Mouse (Mus musculus) midbrain, embryonic 12.5 days (tissue): ENCODE data around the gene Podn. TPM values are rescaled to one million over a fixed set of nuclear protein-coding genes. Genes with fewer than 3 reads are reported as not detected.

Experiments
- ATAC-seq: fragments of 200-750 bp; cut with Nextera tagmentation; 2 replicates; pipeline ENCODE4 v1.8.0; 2017; ENCODE audit warnings: low read depth, moderate TSS enrichment, moderate library complexity; ENCODE audit not compliant: low FRiP score
- H3K27ac ChIP-seq: fragments of 300-500 bp; sonication (generic); replicated peaks from 2 replicates; pipeline ENCODE4 v1.5.1; 2016; ENCODE audit warnings: mild to moderate bottlenecking
- H3K27me3 ChIP-seq: fragments of 300-500 bp; sonication (generic); 2 replicates; pipeline ENCODE4 v1.6.1; 2016; ENCODE audit warnings: mild to moderate bottlenecking
- H3K36me3 ChIP-seq: fragments of 300-500 bp; sonication (generic); 2 replicates; pipeline ENCODE4 v1.6.1; 2016
- H3K4me1 ChIP-seq: fragments of 300-500 bp; sonication (generic); 2 replicates; pipeline ENCODE4 v1.6.1; 2016
- H3K4me2 ChIP-seq: fragments of 300-500 bp; sonication (generic); replicated peaks from 2 replicates; pipeline ENCODE4 v1.6.1; 2016; ENCODE audit warnings: mild to moderate bottlenecking, moderate library complexity
- H3K4me3 ChIP-seq: fragments of 300-500 bp; sonication (generic); 2 replicates; pipeline ENCODE4 v1.5.1; 2016; ENCODE audit warnings: mild to moderate bottlenecking
- H3K9ac ChIP-seq: fragments of 300-500 bp; sonication (generic); replicated peaks from 2 replicates; pipeline ENCODE4 v1.6.1; 2016; ENCODE audit warnings: mild to moderate bottlenecking, moderate library complexity
- H3K9me3 ChIP-seq: fragments of 300-500 bp; sonication (generic); 2 replicates; pipeline ENCODE4 v1.6.1; 2016; ENCODE audit warnings: mild to moderate bottlenecking
- WGBS: fragments of 180-500 bp; shearing (Covaris S2); methylation state at CpG from one replicate; pipeline ENCODE4 v1.1.7; 2016; 5-methylcytosine and 5-hydroxymethylcytosine counted together
- polyA plus RNA-seq: library from polyadenylated mRNA; unstranded; fragments of >200 nt; fragmentation: Nextera tagmentation; extraction: Ambion mirVana; gene quantifications from 2 replicates; pipeline ENCODE4 v1.2.1, GENCODE M21; 2016

Podn gene
- polyA plus RNA-seq, 1 experiment from 2014 or later: 0.20 TPM

GRCm38 (mm10) chr4:107988931-107989330 lies 107.3 kb downstream of the Podn start:
- no peak for ATAC-seq
- Histone ChIP-seq H3K27me3 (peaks cover 10% of the 10 kb centered on the region), H3K9me3 (no peaks in the 10 kb centered on the region), H3K4me3 (no peak overlapping the region), H3K9ac (no peak overlapping the region), H3K27ac (no peak overlapping the region), H3K36me3 (no peaks in the 10 kb centered on the region), H3K4me1 (peaks cover 7% of the 10 kb centered on the region), H3K4me2 (no peak overlapping the region)
- 76% methylated on average over 8 of the region's 8 CpGs for WGBS

DNA sequence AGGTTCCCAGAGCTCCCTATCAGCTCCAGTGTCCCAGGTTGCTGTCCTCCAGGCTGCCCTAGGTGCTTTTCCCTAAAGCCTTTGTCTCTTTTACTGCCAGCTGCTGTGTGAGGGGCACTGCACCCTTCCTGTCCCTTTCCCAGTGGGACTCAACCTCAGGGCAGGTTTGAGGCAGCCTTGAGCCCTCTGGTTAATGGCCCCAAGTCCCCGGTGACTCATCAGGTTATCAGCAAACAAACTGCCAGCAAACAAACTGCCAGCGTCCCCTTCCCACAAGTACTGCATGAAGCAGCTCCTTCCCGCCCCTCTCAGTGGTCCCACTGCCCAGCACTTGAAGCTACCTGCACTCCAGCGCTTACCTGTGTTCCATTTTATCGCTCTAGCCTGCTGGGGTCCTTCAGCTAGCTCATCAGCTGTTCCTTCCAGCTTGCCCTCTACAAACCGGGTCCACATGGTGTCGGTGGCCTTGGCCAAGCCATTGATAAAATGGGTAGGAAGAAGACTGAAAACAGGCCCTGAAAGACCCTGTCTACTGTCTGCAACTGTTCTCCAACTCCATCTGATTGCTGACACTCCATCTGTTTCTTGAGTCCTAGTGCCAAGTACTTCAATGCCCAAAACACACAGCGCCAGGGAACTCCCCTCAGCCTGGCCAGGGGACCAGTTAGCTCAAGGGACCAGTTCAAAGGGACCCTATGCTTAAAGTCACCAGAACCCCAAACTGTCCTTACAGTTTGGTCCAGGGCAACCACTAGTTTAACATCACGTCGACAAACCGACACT lies 109.7 kb downstream of the Podn start:
- Histone ChIP-seq H3K9ac (no peak overlapping the region), H3K4me1 (peaks cover 2% of the 10 kb centered on the region), H3K4me3 (no peak overlapping the region), H3K36me3 (no peaks in the 10 kb centered on the region), H3K9me3 (no peaks in the 10 kb centered on the region), H3K4me2 (no peak overlapping the region), H3K27me3 (peaks cover 5% of the 10 kb centered on the region; the same call in 1 of the 2 replicates), H3K27ac (no peak overlapping the region)
- WGBS: 88% methylated on average over 11 of the region's 11 CpGs
- no peak for ATAC-seq

DNA sequence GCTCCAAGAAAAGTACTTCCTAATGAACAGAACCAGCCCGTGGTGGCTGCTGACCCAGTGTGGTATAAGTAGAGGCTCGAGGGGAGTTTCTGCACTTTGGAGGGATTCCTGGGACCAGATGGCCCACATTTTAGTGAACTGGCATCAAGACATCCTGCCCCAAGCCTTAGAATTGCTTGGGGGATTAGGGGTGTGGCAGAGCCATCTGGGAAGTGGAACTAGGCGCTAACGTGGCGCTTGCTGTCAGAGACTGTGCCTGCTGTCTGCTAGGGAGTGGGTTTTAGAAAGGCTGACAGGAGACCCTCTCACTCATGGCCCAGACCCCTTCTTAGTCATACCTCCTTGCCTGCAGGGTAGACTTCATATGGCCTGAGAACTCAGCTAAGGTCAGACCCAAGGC lies 110.4 kb downstream of the Podn start:
- no peaks in the 10 kb centered on the region for H3K36me3 ChIP-seq
- no peak overlapping the region for H3K4me3 ChIP-seq
- H3K4me2 ChIP-seq: no peak overlapping the region
- 81% methylated on average over 5 of the region's 5 CpGs for WGBS
- H3K9me3 ChIP-seq: no peaks in the 10 kb centered on the region
- no peak overlapping the region for H3K9ac ChIP-seq
- H3K27me3 ChIP-seq: peaks cover 3% of the 10 kb centered on the region; the same call in 1 of the 2 replicates
- no peak for ATAC-seq
- no peak overlapping the region for H3K27ac ChIP-seq
- no peaks in the 10 kb centered on the region for H3K4me1 ChIP-seq

DNA sequence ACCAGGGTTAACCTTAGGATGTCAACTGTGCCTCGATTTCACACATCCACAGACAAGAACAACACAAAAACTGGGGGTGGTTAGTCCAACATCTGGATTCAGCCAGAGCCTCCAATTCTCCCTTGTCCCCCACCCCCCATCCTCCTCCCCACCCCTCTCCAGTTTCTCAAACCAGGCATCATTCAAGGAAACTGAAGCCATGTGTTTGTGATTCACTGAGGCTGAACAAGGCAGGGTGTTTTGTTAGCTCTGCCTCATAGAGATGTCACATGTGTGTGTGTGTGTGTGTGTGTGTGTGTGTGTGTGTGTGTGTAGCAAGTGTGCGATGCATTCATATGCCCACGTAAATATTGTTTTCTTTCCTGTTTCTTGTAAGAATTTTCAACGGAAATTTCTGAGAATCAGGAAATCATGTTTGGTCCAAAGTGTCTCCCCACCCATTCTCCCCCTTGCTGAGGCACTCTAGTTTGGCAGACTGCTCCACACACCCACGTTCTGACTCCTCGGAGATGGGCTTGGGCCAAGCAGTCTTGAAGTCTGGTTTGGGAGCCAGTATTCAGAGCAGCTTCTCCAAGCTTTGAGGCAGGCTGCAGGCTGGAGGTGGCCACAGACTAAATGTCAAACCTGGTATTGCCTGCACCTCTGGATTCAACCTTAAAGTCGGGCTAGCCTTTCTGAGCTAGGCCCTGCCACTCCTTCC lies 111.8 kb downstream of the Podn start:
- 75% methylated on average over 7 of the region's 7 CpGs for WGBS
- Histone ChIP-seq H3K9ac (no peak overlapping the region), H3K27ac (no peak overlapping the region), H3K4me2 (no peak overlapping the region), H3K36me3 (no peaks in the 10 kb centered on the region), H3K9me3 (no peaks in the 10 kb centered on the region), H3K27me3 (peaks cover 3% of the 10 kb centered on the region; the same call in 1 of the 2 replicates), H3K4me1 (no peaks in the 10 kb centered on the region), H3K4me3 (no peak overlapping the region)
- no peak for ATAC-seq

DNA sequence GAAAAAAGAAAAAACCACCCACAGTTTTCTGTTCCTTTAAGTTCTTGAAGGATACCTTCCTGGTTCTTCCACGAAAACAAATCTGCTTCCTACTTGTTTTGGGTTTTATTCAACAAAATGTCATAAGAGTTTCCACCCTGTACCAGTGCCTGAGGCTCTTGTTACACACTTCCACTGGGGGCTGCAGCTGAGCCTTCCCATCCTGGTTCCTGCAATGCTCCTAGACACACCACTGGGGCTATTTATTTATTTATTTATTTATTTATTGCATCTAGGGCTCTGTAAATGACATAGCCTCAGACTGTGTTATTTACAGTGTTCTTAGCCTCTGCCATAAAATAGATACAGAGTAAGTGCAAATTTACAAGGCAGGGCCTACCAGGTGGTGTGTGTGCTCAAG lies 112.5 kb downstream of the Podn start:
- 78% methylated on average over 1 of the region's 1 CpGs for WGBS
- Histone ChIP-seq H3K9me3 (no peaks in the 10 kb centered on the region), H3K4me1 (no peaks in the 10 kb centered on the region), H3K4me2 (no peak overlapping the region), H3K27ac (no peak overlapping the region), H3K4me3 (no peak overlapping the region), H3K9ac (no peak overlapping the region), H3K27me3 (peaks cover 3% of the 10 kb centered on the region; the same call in 1 of the 2 replicates), H3K36me3 (no peaks in the 10 kb centered on the region)
- no peak for ATAC-seq

- H3K9me3 ChIP-seq: no peaks in the 10 kb centered on the region
- WGBS: 79% methylated on average over 6 of the region's 6 CpGs
- 0 out of 2 replicates have a peak, but pooled peaks cover 5% of the 10 kb centered on the region for H3K27me3 ChIP-seq
- no peak overlapping the region for H3K27ac ChIP-seq
- no peak overlapping the region for H3K4me3 ChIP-seq
- H3K4me2 ChIP-seq: no peak overlapping the region
- H3K36me3 ChIP-seq: no peaks in the 10 kb centered on the region
- H3K4me1 ChIP-seq: no peaks in the 10 kb centered on the region
- ATAC-seq: no peak
- H3K9ac ChIP-seq: no peak overlapping the region
These were observed 116.1 kb downstream of the Podn start for GRCm38 (mm10) chr4:107980002-107980600.

DNA sequence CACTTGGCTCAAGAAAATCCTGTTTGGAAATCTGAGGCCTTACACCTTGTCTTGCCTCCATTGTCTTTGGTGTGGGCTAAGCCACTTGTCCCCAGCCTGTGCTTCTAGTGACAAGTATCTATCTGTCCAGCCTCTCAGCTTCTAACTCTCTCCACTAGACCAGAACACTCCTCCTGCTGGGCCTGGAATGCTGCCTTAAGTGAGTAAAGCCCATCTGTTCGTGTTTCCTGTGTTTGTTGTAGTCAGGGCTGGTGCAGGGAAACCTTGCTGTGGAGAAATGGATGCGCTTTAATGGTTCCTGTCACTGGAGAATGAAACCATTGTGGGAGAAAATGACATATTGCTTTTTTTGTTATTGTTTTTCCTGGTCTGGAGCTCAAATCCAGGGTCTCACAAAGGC lies 116.7 kb downstream of the Podn start:
- Histone ChIP-seq H3K4me1 (no peaks in the 10 kb centered on the region), H3K36me3 (no peaks in the 10 kb centered on the region)

GRCm38 (mm10) chr4:107977593-107977992 lies 118.7 kb downstream of the Podn start:
- 64% methylated on average over 4 of the region's 4 CpGs for WGBS
- Histone ChIP-seq H3K4me2 (no peak overlapping the region), H3K27ac (no peak overlapping the region), H3K4me1 (no peaks in the 10 kb centered on the region), H3K9ac (no peak overlapping the region), H3K36me3 (no peaks in the 10 kb centered on the region), H3K27me3 (0 out of 2 replicates have a peak, but pooled peaks cover 2% of the 10 kb centered on the region), H3K9me3 (no peaks in the 10 kb centered on the region), H3K4me3 (no peak overlapping the region)
- ATAC-seq: no peak

More for the DNA sequence above, 116.7 kb downstream of the Podn start:
- H3K27me3 ChIP-seq: 0 out of 2 replicates have a peak, but pooled peaks cover 2% of the 10 kb centered on the region
- H3K4me2 ChIP-seq: no peak overlapping the region
- H3K9ac ChIP-seq: no peak overlapping the region
- WGBS: 38% methylated on average over 2 of the region's 2 CpGs
- no peak overlapping the region for H3K4me3 ChIP-seq
- no peak overlapping the region for H3K27ac ChIP-seq
- no peak for ATAC-seq
- no peaks in the 10 kb centered on the region for H3K9me3 ChIP-seq

- Histone ChIP-seq H3K9ac (no peak overlapping the region), H3K4me3 (no peak overlapping the region), H3K4me2 (no peak overlapping the region), H3K36me3 (no peaks in the 10 kb centered on the region), H3K27ac (no peak overlapping the region), H3K9me3 (no peaks in the 10 kb centered on the region), H3K27me3 (0 out of 2 replicates have a peak, but pooled peaks cover 2% of the 10 kb centered on the region), H3K4me1 (no peaks in the 10 kb centered on the region)
- WGBS: 78% methylated on average over 7 of the region's 7 CpGs
- ATAC-seq: no peak
These were observed 121.2 kb downstream of the Podn start for GRCm38 (mm10) chr4:107975004-107975403.

GRCm38 (mm10) chr4:107974527-107974926 lies 121.7 kb downstream of the Podn start:
- Histone ChIP-seq H3K4me3 (no peak overlapping the region), H3K9me3 (no peaks in the 10 kb centered on the region), H3K4me2 (no peak overlapping the region), H3K4me1 (no peaks in the 10 kb centered on the region), H3K9ac (no peak overlapping the region), H3K27me3 (0 out of 2 replicates have a peak, but pooled peaks cover 2% of the 10 kb centered on the region), H3K27ac (no peak overlapping the region), H3K36me3 (no peaks in the 10 kb centered on the region)
- no peak for ATAC-seq
- 78% methylated on average over 11 of the region's 11 CpGs for WGBS

GRCm38 (mm10) chr4:107971162-107971561 lies 125.1 kb downstream of the Podn start:
- H3K27ac ChIP-seq: no peak overlapping the region
- H3K27me3 ChIP-seq: no peaks in the 10 kb centered on the region
- H3K36me3 ChIP-seq: no peaks in the 10 kb centered on the region
- H3K4me1 ChIP-seq: peaks cover 3% of the 10 kb centered on the region; the same call in 1 of the 2 replicates
- H3K9me3 ChIP-seq: no peaks in the 10 kb centered on the region
- ATAC-seq: no peak
- H3K4me2 ChIP-seq: no peak overlapping the region
- H3K4me3 ChIP-seq: no peak overlapping the region
- WGBS: 97% methylated on average over 1 of the region's 1 CpGs
- no peak overlapping the region for H3K9ac ChIP-seq

- Histone ChIP-seq H3K4me3 (no peak overlapping the region), H3K4me2 (no peak overlapping the region), H3K9me3 (no peaks in the 10 kb centered on the region), H3K9ac (no peak overlapping the region), H3K4me1 (peaks cover 3% of the 10 kb centered on the region; the same call in 1 of the 2 replicates), H3K27ac (no peak overlapping the region), H3K36me3 (no peaks in the 10 kb centered on the region), H3K27me3 (no peaks in the 10 kb centered on the region)
- ATAC-seq: no peak
These were observed 126.5 kb downstream of the Podn start for GRCm38 (mm10) chr4:107969781-107970180.
